Mouse (Mus musculus) embryonic facial prominence, embryonic 11.5 days (tissue): ENCODE data around the gene Tnpo2. TPM values are rescaled to one million over a fixed set of nuclear protein-coding genes. Genes with fewer than 3 reads are reported as not detected.

Source experiments
- ATAC-seq: fragments of 200-750 bp; cut with Nextera tagmentation; replicated peaks from 2 replicates; pipeline ENCODE4 v1.8.0; 2017; ENCODE audit warnings: low read depth; ENCODE audit not compliant: insufficient number of reproducible peaks, low FRiP score, low TSS enrichment
- DNase-seq: peaks from one replicate; pipeline ENCODE4 v3.0.0-alpha.2; 2015; ENCODE audit warnings: low spot score
- H3K27ac ChIP-seq: fragments of 300-500 bp; sonication (generic); replicated peaks from 2 replicates; pipeline ENCODE4 v1.5.1; 2014; ENCODE audit warnings: mild to moderate bottlenecking, low read depth, low read length, control low read depth
- H3K27me3 ChIP-seq: fragments of 300-500 bp; sonication (generic); 2 replicates; pipeline ENCODE4 v1.6.1; 2014; ENCODE audit warnings: mild to moderate bottlenecking, low read length, moderate library complexity, mixed read lengths; ENCODE audit not compliant: control insufficient read depth, insufficient read depth
- H3K36me3 ChIP-seq: fragments of 300-500 bp; sonication (generic); replicated peaks from 2 replicates; pipeline ENCODE4 v1.6.1; 2014; ENCODE audit warnings: low read depth, mild to moderate bottlenecking, low read length, moderate library complexity, mixed read lengths; ENCODE audit not compliant: control insufficient read depth, insufficient read depth
- H3K4me1 ChIP-seq: fragments of 300-500 bp; sonication (generic); 2 replicates; pipeline ENCODE4 v1.6.1; 2014; ENCODE audit warnings: low read length, mixed read lengths; ENCODE audit not compliant: control insufficient read depth, insufficient read depth
- H3K4me2 ChIP-seq: fragments of 300-500 bp; sonication (generic); 2 replicates; pipeline ENCODE4 v1.6.1; 2014; ENCODE audit warnings: low read depth, mild to moderate bottlenecking, control low read depth, low read length, moderate library complexity
- H3K4me3 ChIP-seq: fragments of 300-500 bp; sonication (generic); 2 replicates; pipeline ENCODE4 v1.5.1; 2014; ENCODE audit warnings: low read depth, low read length, control low read depth
- H3K9ac ChIP-seq: fragments of 300-500 bp; sonication (generic); replicated peaks from 2 replicates; pipeline ENCODE4 v1.6.1; 2014; ENCODE audit warnings: mild to moderate bottlenecking, control low read depth, low read length
- H3K9me3 ChIP-seq: fragments of 300-500 bp; sonication (generic); replicated peaks from 2 replicates; pipeline ENCODE4 v1.6.1; 2016; ENCODE audit warnings: mild to moderate bottlenecking, low read length, inconsistent platforms, mixed read lengths; ENCODE audit not compliant: control insufficient read depth
- WGBS: fragments of 180-500 bp; shearing (Covaris S2); extraction: QIAGEN DNeasy Blood & Tissue Kit; methylation state at CpG from one replicate; pipeline ENCODE4 v1.1.7; 2014; 5-methylcytosine and 5-hydroxymethylcytosine counted together
- polyA plus RNA-seq: library from polyadenylated mRNA; unstranded; fragments of >200 nt; fragmentation: Nextera tagmentation; extraction: Ambion mirVana; gene quantifications from 2 replicates; pipeline ENCODE4 v1.2.1, GENCODE M21; 2014

Gene Tnpo2
- polyA plus RNA-seq, 1 experiment from 2014 or later, result 17.0 TPM

- no peaks in the 10 kb centered on the region for H3K9me3 ChIP-seq
- no peak overlapping the region for H3K4me3 ChIP-seq
- H3K36me3 ChIP-seq, result no peaks in the 10 kb centered on the region; the same call in 1 of the 2 replicates
- no peaks in the 10 kb centered on the region for H3K27me3 ChIP-seq
- H3K4me2 ChIP-seq, result no peak overlapping the region
- no peak for ATAC-seq
- DNase-seq, result no peak
- no peak overlapping the region for H3K9ac ChIP-seq
- no peak overlapping the region for H3K27ac ChIP-seq
- 0 out of 2 replicates have a peak, but pooled peaks cover under 1% of the 10 kb centered on the region for H3K4me1 ChIP-seq
- 91% methylated on average over 14 of the region's 14 CpGs for WGBS
These were observed 7.4 kb upstream of the Tnpo2 start for GRCm38 (mm10) chr8:85029271-85029670.

GRCm38 (mm10) chr8:85032622-85033311 is 3.9 kb upstream of the Tnpo2 start:
- Histone ChIP-seq H3K9me3 (no peaks in the 10 kb centered on the region), H3K27me3 (no peaks in the 10 kb centered on the region), H3K4me1 (peaks cover 3% of the 10 kb centered on the region; the same call in 1 of the 2 replicates), H3K36me3 (no peaks in the 10 kb centered on the region; the same call in 1 of the 2 replicates), H3K9ac (no peak overlapping the region), H3K27ac (no peak overlapping the region), H3K4me2 (no peak overlapping the region), H3K4me3 (no peak overlapping the region)
- 84% methylated on average over 4 of the region's 4 CpGs for WGBS
- no peak for ATAC-seq
- DNase-seq, result no peak

- Histone ChIP-seq H3K36me3 (no peaks in the 10 kb centered on the region; the same call in 1 of the 2 replicates), H3K9me3 (no peaks in the 10 kb centered on the region), H3K4me2 (no peak overlapping the region), H3K9ac (no peak overlapping the region), H3K27ac (no peak overlapping the region), H3K4me3 (no peak overlapping the region), H3K27me3 (no peaks in the 10 kb centered on the region), H3K4me1 (peaks cover 3% of the 10 kb centered on the region)
- ATAC-seq (no peak), DNase-seq (no peak)
- WGBS, result 57% methylated on average over 1 of the region's 1 CpGs
These were observed 2.8 kb upstream of the Tnpo2 start for GRCm38 (mm10) chr8:85033867-85034266.

GRCm38 (mm10) chr8:85034764-85035163 is 2.0 kb upstream of the Tnpo2 start:
- H3K9me3 ChIP-seq, result no peaks in the 10 kb centered on the region
- ATAC-seq, result no peak
- H3K36me3 ChIP-seq, result no peaks in the 10 kb centered on the region; the same call in 1 of the 2 replicates
- no peak overlapping the region for H3K27ac ChIP-seq
- peak overlapping the region; percentile 75 for H3K4me2 ChIP-seq
- DNase-seq, result peak; percentile 89
- no peaks in the 10 kb centered on the region for H3K27me3 ChIP-seq
- peaks cover 3% of the 10 kb centered on the region for H3K4me1 ChIP-seq
- WGBS, result 4% methylated on average over 13 of the region's 13 CpGs
- H3K9ac ChIP-seq, result 0 out of 2 replicates have a peak overlapping the region, but pooled peaks have one; percentile 22
- peak overlapping the region; percentile 83 for H3K4me3 ChIP-seq

DNA sequence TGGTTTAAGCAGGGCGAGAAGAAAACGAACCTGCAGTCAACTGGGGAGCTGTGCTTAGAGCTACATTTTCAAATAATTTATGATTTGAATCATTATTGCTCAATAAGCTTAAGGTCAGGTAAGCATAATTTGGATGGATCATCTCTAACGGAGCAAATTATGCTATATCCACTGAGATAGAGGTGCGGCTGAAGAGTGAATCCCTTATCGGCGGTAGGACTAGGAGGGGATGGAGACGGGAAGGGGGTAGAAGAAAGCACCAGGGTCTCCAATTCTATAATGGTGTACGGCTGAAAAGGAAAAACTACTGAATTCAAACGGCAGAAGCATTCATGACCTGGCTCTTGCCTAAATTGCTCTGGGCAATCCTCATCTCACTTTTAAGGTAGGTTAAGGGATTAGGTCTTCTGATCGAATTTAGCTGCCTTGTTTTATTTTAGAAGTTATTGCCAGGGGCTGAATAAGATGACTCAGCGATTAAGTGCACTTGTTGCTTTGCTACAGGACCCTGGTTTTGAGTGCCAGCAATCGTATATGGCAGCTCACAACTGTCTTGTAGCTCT is 1.5 kb upstream of the Tnpo2 start:
- WGBS, result 6% methylated on average over 12 of the region's 12 CpGs
- DNase-seq, result no peak
- no peaks in the 10 kb centered on the region for H3K9me3 ChIP-seq
- no peak overlapping the region for H3K27ac ChIP-seq
- H3K9ac ChIP-seq, result peak overlapping the region; percentile 76; the same call in 1 of the 2 replicates
- ATAC-seq, result no peak
- no peaks in the 10 kb centered on the region; the same call in none of the 2 replicates for H3K36me3 ChIP-seq
- H3K4me3 ChIP-seq, result peak overlapping the region; percentile 83
- peak overlapping the region; percentile 75 for H3K4me2 ChIP-seq
- no peaks in the 10 kb centered on the region for H3K27me3 ChIP-seq
- peaks cover 3% of the 10 kb centered on the region for H3K4me1 ChIP-seq

DNA sequence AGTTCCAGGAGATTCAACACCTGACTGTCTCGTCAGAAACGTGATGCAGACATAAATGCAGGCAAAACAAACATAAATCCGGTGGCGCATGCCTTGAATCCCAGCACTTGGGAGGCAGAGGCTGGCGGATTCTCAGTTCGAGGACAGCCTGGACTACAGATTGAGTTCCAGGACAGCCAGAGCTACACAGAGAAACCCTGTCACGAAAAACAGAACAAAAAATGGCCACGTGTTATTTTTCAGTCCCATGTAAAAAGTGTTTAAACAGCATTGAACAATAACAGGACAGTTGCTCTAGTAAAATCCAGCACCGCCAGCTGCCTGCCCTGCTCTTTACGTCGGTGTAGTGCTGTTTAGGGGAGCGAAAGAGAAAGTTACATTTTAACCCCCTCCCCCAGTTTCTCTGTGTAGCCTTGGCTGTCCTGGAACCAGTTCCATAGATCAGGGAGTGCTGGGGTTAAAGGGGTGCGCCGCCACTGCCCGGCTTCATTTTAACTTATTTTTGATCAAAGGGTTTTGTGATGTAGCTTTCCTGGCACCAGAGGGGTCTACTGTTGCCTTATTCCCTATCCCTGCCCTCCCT is 896 bp upstream of the Tnpo2 start:
- H3K27me3 ChIP-seq, result no peaks in the 10 kb centered on the region
- DNase-seq (peak; percentile 41), ATAC-seq (0 out of 2 replicates have a peak, but pooled peaks have one; percentile 12)
- peak overlapping the region; percentile 76 for H3K9ac ChIP-seq
- H3K4me1 ChIP-seq, result peaks cover 3% of the 10 kb centered on the region
- H3K9me3 ChIP-seq, result no peaks in the 10 kb centered on the region
- H3K36me3 ChIP-seq, result peaks cover 4% of the 10 kb centered on the region
- WGBS, result under 1% methylated on average over 15 of the region's 15 CpGs
- H3K4me2 ChIP-seq, result peak overlapping the region; percentile 75
- H3K27ac ChIP-seq, result peak overlapping the region; percentile 61
- peak overlapping the region; percentile 83 for H3K4me3 ChIP-seq

GRCm38 (mm10) chr8:85036381-85036717 is 366 bp upstream of the Tnpo2 start:
- no peaks in the 10 kb centered on the region for H3K27me3 ChIP-seq
- H3K4me3 ChIP-seq, result peak overlapping the region; percentile 83
- DNase-seq (no peak), ATAC-seq (peak; percentile 19)
- peaks cover 3% of the 10 kb centered on the region for H3K4me1 ChIP-seq
- H3K4me2 ChIP-seq, result peak overlapping the region; percentile 75
- peaks cover 4% of the 10 kb centered on the region for H3K36me3 ChIP-seq
- WGBS, result 0% methylated on average over 9 of the region's 9 CpGs
- peak overlapping the region; percentile 76 for H3K9ac ChIP-seq
- H3K9me3 ChIP-seq, result no peaks in the 10 kb centered on the region
- H3K27ac ChIP-seq, result peak overlapping the region; percentile 61

DNA sequence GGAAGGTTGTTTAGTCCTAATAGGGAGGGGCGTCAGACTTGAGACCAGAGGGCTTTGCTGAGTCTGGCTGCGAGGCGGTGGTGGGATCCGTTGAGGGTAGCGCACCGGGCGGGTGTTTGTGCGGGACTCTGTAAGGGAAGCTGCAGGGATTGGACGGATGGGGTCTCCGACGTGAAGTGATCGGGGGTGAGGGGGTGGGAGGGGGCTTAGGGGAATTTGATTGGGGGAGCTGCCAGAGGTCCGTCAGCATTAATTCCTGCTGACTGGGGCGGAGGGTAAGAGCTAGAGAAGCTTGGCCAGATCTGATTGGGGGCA is 608 bp downstream of the Tnpo2 start:
- peak overlapping the region; percentile 99 for H3K27ac ChIP-seq
- peaks cover 3% of the 10 kb centered on the region for H3K4me1 ChIP-seq
- peak overlapping the region; percentile 83 for H3K4me3 ChIP-seq
- DNase-seq, result peak; percentile 73
- peak; percentile 75 for ATAC-seq
- WGBS, result under 1% methylated on average over 14 of the region's 14 CpGs
- H3K4me2 ChIP-seq, result peak overlapping the region; percentile 84
- no peaks in the 10 kb centered on the region for H3K9me3 ChIP-seq
- H3K27me3 ChIP-seq, result no peaks in the 10 kb centered on the region
- peak overlapping the region; percentile 92 for H3K9ac ChIP-seq
- peaks cover 4% of the 10 kb centered on the region for H3K36me3 ChIP-seq
